Mouse (Mus musculus): ENCODE results near the gene Neurod1. TPM values are rescaled to one million over a fixed set of nuclear protein-coding genes. Genes with fewer than 3 reads are reported as not detected.

Gene Neurod1
- 10 to 100 TPM; 20.2 to 20.8 TPM for total RNA-seq (2021)

- intact Hi-C loops (cut with DNase I): no loop called here
- peak; percentile 57 to 77 for DNase-seq (ENCODE audit: extremely low spot score in 1 of 2, low spot score in 2 of 2)
These were observed at the start of gene Neurod1, which contains the start of gene Cerkl for GRCm38 (mm10) chr2:79456575-79457349. Gene Neurod1, minus strand, starts transcription at chr2:79456751. Gene Cerkl, minus strand, starts transcription at chr2:79456785.

GRCm38 (mm10) chr2:79498990-79499755 lies 42.6 kb upstream of the Neurod1 start:
- intact Hi-C loops (cut with DNase I): loop anchor here (2.0 to 10.0 kb wide), 5 partner anchors 127 to 1450 kb away; no protein-coding TSS in a partner anchor

GRCm38 (mm10) chr2:79485127-79485526 lies 28.6 kb upstream of the Neurod1 start:
- no peak for DNase-seq (ENCODE audit: extremely low spot score in 1 of 2, low spot score in 2 of 2)
- intact Hi-C loops (cut with DNase I): no loop called here

More at GRCm38 (mm10) chr2:79498990-79499755, 42.6 kb upstream of the Neurod1 start:
- peak; percentile 79 to 80 for DNase-seq (ENCODE audit: extremely low spot score in 1 of 2, low spot score in 2 of 2)

GRCm38 (mm10) chr2:79482511-79482910 lies 26.0 kb upstream of the Neurod1 start:
- intact Hi-C loops (cut with DNase I): no loop called here
- no peak for DNase-seq (ENCODE audit: extremely low spot score in 1 of 2, low spot score in 2 of 2)

GRCm38 (mm10) chr2:79462411-79462810 lies 5.9 kb upstream of the Neurod1 start:
- intact Hi-C loops (cut with DNase I): no loop called here
- DNase-seq (ENCODE audit: extremely low spot score in 1 of 2, low spot score in 2 of 2): no peak

GRCm38 (mm10) chr2:79461861-79462260 lies 5.3 kb upstream of the Neurod1 start:
- DNase-seq (ENCODE audit: extremely low spot score in 1 of 2, low spot score in 2 of 2): no peak
- intact Hi-C loops (cut with DNase I): no loop called here

- intact Hi-C loops (cut with DNase I): no loop called here
- no peak for DNase-seq (ENCODE audit: extremely low spot score in 1 of 2, low spot score in 2 of 2)
These were observed 4.0 kb upstream of the Neurod1 start for GRCm38 (mm10) chr2:79460586-79460985.

GRCm38 (mm10) chr2:79460107-79460506 lies 3.6 kb upstream of the Neurod1 start:
- DNase-seq (ENCODE audit: extremely low spot score in 1 of 2, low spot score in 2 of 2): no peak

GRCm38 (mm10) chr2:79459061-79460045 lies 2.8 kb upstream of the Neurod1 start:
- peak in 1 of 2 experiments; percentile 24 for DNase-seq (ENCODE audit: extremely low spot score in 1 of 2, low spot score in 2 of 2)
- intact Hi-C loops (cut with DNase I): no loop called here

More at GRCm38 (mm10) chr2:79460107-79460506, 3.6 kb upstream of the Neurod1 start:
- intact Hi-C loops (cut with DNase I): no loop called here

- intact Hi-C loops (cut with DNase I): no loop called here
- DNase-seq (ENCODE audit: extremely low spot score in 1 of 2, low spot score in 2 of 2): no peak
These were observed 1.4 kb upstream of the Neurod1 start for GRCm38 (mm10) chr2:79457932-79458331.

GRCm38 (mm10) chr2:79457434-79457833 lies 883 bp upstream of the Neurod1 start:
- no peak for DNase-seq (ENCODE audit: extremely low spot score in 1 of 2, low spot score in 2 of 2)
- intact Hi-C loops (cut with DNase I): no loop called here

- intact Hi-C loops (cut with DNase I): loop anchor here (2.0 kb wide), 1 partner anchor 583 kb away; no protein-coding TSS in a partner anchor
- no peak for DNase-seq (ENCODE audit: extremely low spot score in 1 of 2, low spot score in 2 of 2)
These were observed 905 bp downstream of the Neurod1 start for GRCm38 (mm10) chr2:79455646-79456045.

- DNase-seq (ENCODE audit: extremely low spot score in 1 of 2, low spot score in 2 of 2): peak in 1 of 2 experiments; percentile 23
- intact Hi-C loops (cut with DNase I): loop anchor here (2.0 kb wide), 1 partner anchor 582 kb away; no protein-coding TSS in a partner anchor
These were observed 1.6 kb downstream of the Neurod1 start for GRCm38 (mm10) chr2:79454786-79455446.

GRCm38 (mm10) chr2:79453901-79454781 lies 2.4 kb downstream of the Neurod1 start:
- intact Hi-C loops (cut with DNase I): loop anchor here (2.0 kb wide), 1 partner anchor 581 kb away; no protein-coding TSS in a partner anchor
- peak; percentile 23 to 82 for DNase-seq (ENCODE audit: extremely low spot score in 1 of 2, low spot score in 2 of 2)

GRCm38 (mm10) chr2:79451438-79451837 lies 5.1 kb downstream of the Neurod1 start:
- no peak for DNase-seq (ENCODE audit: extremely low spot score in 1 of 2, low spot score in 2 of 2)
- intact Hi-C loops (cut with DNase I): no loop called here

GRCm38 (mm10) chr2:79450684-79451394 lies 5.7 kb downstream of the Neurod1 start:
- DNase-seq (ENCODE audit: extremely low spot score in 1 of 2, low spot score in 2 of 2): no peak
- intact Hi-C loops (cut with DNase I): no loop called here

Data from left cerebral cortex, postnatal 10 days (tissue).